Comparison of ENCODE assay signal across 15 mouse cellular contexts in the genomic region with DNA sequence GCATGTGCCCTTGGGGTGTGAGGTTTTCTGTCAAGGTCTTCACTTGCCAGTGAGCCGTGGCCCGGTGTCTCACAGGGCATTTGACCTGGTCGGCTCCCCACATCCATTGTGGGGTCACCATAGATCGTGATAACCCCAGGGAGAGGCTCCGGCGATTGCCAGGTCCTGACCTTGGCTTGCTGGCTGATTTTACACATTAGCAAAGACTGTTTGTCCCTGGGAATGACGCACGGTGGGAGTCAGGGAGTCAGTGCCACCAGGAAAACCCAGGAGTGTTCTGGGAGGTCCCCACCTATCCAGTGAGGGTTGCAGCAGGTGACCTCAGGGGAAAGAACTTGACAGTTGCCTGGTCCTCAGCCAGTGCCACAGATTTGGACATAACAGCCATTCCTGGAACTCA. TPM values are rescaled to one million over a fixed set of nuclear protein-coding genes. Genes with fewer than 3 reads are reported as not detected.
DNase-seq lines count a peak whose midpoint lies in the region; ATAC-seq and TF ChIP-seq lines count a peak whose summit lies in the region.
"Had no signal": no experiment of that assay in that cellular context is flagged by ENCODE, and none has a peak within 500 bp of the region (broad histone marks: within the 10 kb centered on the region; RNA-seq: fewer than 3 reads in every experiment).

A gene (minus strand): TSS at position 41 of the 400 bp plus-strand sequence.

- H3K79me2 ChIP-seq in MEL (ENCODE audit: control insufficient read depth, insufficient read depth, low read length, poor library complexity) = no peaks in the 10 kb centered on the region

- H3K36me3 ChIP-seq in heart, embryonic 16.5 days (ENCODE audit: control insufficient read depth, insufficient read depth) = no peaks in the 10 kb centered on the region
- H3K36me3 ChIP-seq in MEL (ENCODE audit: control insufficient read depth in 1 of 2, insufficient read depth in 2 of 2, low read length in 2 of 2) = no peaks in the 10 kb centered on the region
- H3K36me3 ChIP-seq in intestine, postnatal 0 days (ENCODE audit: control insufficient read depth, insufficient read depth) = no peaks in the 10 kb centered on the region
- H3K36me3 ChIP-seq in hindbrain, embryonic 10.5 days = no peaks in the 10 kb centered on the region
- H3K36me3 ChIP-seq: G1E had no signal

- no peak for DNase-seq in heart, adult 8-10 months (ENCODE audit: low spot score)
- no peak for DNase-seq in MEL (ENCODE audit: low read depth, low spot score)
- peak; percentile 47 for DNase-seq in adrenal gland, postnatal 14 days
- no peak for DNase-seq in hindbrain, embryonic 10.5 days (ENCODE audit: low spot score)
- DNase-seq in urinary bladder, postnatal 4 days (ENCODE audit: low spot score in 2 of 2) = no peak
- DNase-seq: embryo, embryonic 11 days; lung, postnatal 4 days; midbrain, embryonic 14.5 days; spleen, adult 18-20 months; thymus, adult 2 months had no signal

- H3K4me3 ChIP-seq in heart, embryonic 16.5 days (ENCODE audit: low read length) = no peak within 1 kb of the TSS
- no peak within 1 kb of the TSS for H3K4me3 ChIP-seq in MEL (ENCODE audit: control insufficient read depth in 1 of 2, insufficient read depth in 1 of 2, low read depth in 2 of 2, low read length in 2 of 2)
- no peak within 1 kb of the TSS for H3K4me3 ChIP-seq in intestine, postnatal 0 days (ENCODE audit: low read depth, low read length)
- H3K4me3 ChIP-seq in hindbrain, embryonic 10.5 days = no peak within 1 kb of the TSS
- H3K4me3 ChIP-seq: erythroblast, embryonic 14.5 days had no signal

- H3K9ac ChIP-seq in heart, embryonic 16.5 days (ENCODE audit: low read length) = no peak within 1 kb of the TSS
- H3K9ac ChIP-seq in MEL (ENCODE audit: control insufficient read depth, low read depth, low read length, poor library complexity, severe bottlenecking) = no peak within 1 kb of the TSS
- no peak within 1 kb of the TSS for H3K9ac ChIP-seq in intestine, postnatal 0 days (ENCODE audit: low read depth, low read length)

- no peak for ATAC-seq in heart, embryonic 16.5 days (replicated peaks; ENCODE audit: extremely low read depth, insufficient read depth, low FRiP score)
- no peak for ATAC-seq in intestine, postnatal 0 days
- ATAC-seq in cerebellum, adult (ENCODE audit: insufficient number of reproducible peaks, low FRiP score, low TSS enrichment) = no peak

- no peak for TF ChIP-seq CTCF in MEL (IDR thresholded peaks at IDR 0.05 in 2 of 3, conservative IDR thresholded peaks at IDR 0.05 in 1 of 3; ENCODE audit: control insufficient read depth in 1 of 3, insufficient read depth in 1 of 3, low read depth in 2 of 3, low read length in 3 of 3, poor library complexity in 1 of 3, severe bottlenecking in 1 of 3)
- TF ChIP-seq CTCF in intestine, postnatal 0 days (IDR thresholded peaks at IDR 0.05; ENCODE audit: low read depth) = no peak

- no peak for TF ChIP-seq EP300 in MEL (IDR thresholded peaks at IDR 0.05; ENCODE audit: low read depth in 1 of 2, low read length in 2 of 2)

- peaks cover 4% of the 10 kb centered on the region; the same call in 1 of the 2 replicates for H3K4me1 ChIP-seq in heart, embryonic 16.5 days (ENCODE audit: control insufficient read depth, insufficient read depth, low read length)
- H3K4me1 ChIP-seq in MEL (ENCODE audit: control insufficient read depth in 1 of 2, insufficient read depth in 2 of 2, low read length in 2 of 2) = peaks cover 0 to 7% of the 10 kb centered on the region in 2 experiments; a peak in 1 of 4 replicates
- no peaks in the 10 kb centered on the region for H3K4me1 ChIP-seq in intestine, postnatal 0 days (replicated peaks; ENCODE audit: control insufficient read depth, insufficient read depth, low read length)
- H3K4me1 ChIP-seq in hindbrain, embryonic 10.5 days (replicated peaks) = peaks cover 10% of the 10 kb centered on the region

- H3K4me2 ChIP-seq in heart, embryonic 16.5 days (ENCODE audit: low read depth, low read length) = no peak within 1 kb of the TSS
- no peak within 1 kb of the TSS; the same call in 1 of the 2 replicates for H3K4me2 ChIP-seq in intestine, postnatal 0 days (replicated peaks; ENCODE audit: low read depth)

- TF ChIP-seq RAD21 in MEL (IDR thresholded peaks at IDR 0.05; ENCODE audit: low read depth, low read length) = no peak

- no peaks in the 10 kb centered on the region for H3K9me3 ChIP-seq in heart, embryonic 16.5 days (replicated peaks; ENCODE audit: control insufficient read depth, low read length)
- H3K9me3 ChIP-seq in MEL (replicated peaks; ENCODE audit: insufficient read depth, low read length) = no peaks in the 10 kb centered on the region
- no peaks in the 10 kb centered on the region for H3K9me3 ChIP-seq in intestine, postnatal 0 days (ENCODE audit: control insufficient read depth)
- no peaks in the 10 kb centered on the region for H3K9me3 ChIP-seq in hindbrain, embryonic 10.5 days
- H3K9me3 ChIP-seq: G1E had no signal

- H3K27me3 ChIP-seq in heart, embryonic 16.5 days (ENCODE audit: control insufficient read depth, insufficient read depth, low read length) = peaks cover 8% of the 10 kb centered on the region
- H3K27me3 ChIP-seq in MEL (ENCODE audit: control insufficient read depth in 1 of 2, insufficient read depth in 2 of 2, low read length in 2 of 2) = no peaks in the 10 kb centered on the region
- H3K27me3 ChIP-seq in intestine, postnatal 0 days (replicated peaks; ENCODE audit: control insufficient read depth, insufficient read depth, low read length) = peaks cover 3% of the 10 kb centered on the region; the same call in 1 of the 2 replicates
- peaks cover 16% of the 10 kb centered on the region; the same call in 1 of the 2 replicates for H3K27me3 ChIP-seq in hindbrain, embryonic 10.5 days (ENCODE audit: insufficient read depth, poor library complexity, severe bottlenecking)

- TF ChIP-seq POLR2A in MEL (IDR thresholded peaks at IDR 0.05; ENCODE audit: control insufficient read depth in 1 of 2, insufficient read depth in 1 of 2, low read depth in 1 of 2, low read length in 2 of 2, poor library complexity in 1 of 2) = no peak

- 62% methylated on average over 8 of the region's 8 CpGs for WGBS in heart, embryonic 16.5 days
- 66% methylated on average over 8 of the region's 8 CpGs for WGBS in intestine, postnatal 0 days
- 77% methylated on average over 8 of the region's 8 CpGs for WGBS in hindbrain, embryonic 10.5 days

- H3K27ac ChIP-seq in heart, embryonic 16.5 days (ENCODE audit: low read length) = no peak within 1 kb of the TSS
- no peak within 1 kb of the TSS for H3K27ac ChIP-seq in MEL (ENCODE audit: control insufficient read depth, low read depth, low read length)
- H3K27ac ChIP-seq in intestine, postnatal 0 days (ENCODE audit: low read depth, low read length) = no peak within 1 kb of the TSS
- H3K27ac ChIP-seq in hindbrain, embryonic 10.5 days = no peak within 1 kb of the TSS

TF ChIP-seq in MEL, 35 proteins besides CTCF, POLR2A, EP300 and RAD21:
- TF ChIP-seq MEF2A (IDR thresholded peaks at IDR 0.05; ENCODE audit: extremely low read depth, insufficient replicate concordance, low read depth, low read length, poor library complexity, severe bottlenecking) = no peak
- TF ChIP-seq ZNF384 (IDR thresholded peaks at IDR 0.05; ENCODE audit: low read depth, low read length) = no peak
- no peak for TF ChIP-seq ELF1 (IDR thresholded peaks at IDR 0.05; ENCODE audit: low read depth, low read length)
- no peak for TF ChIP-seq MYC (IDR thresholded peaks at IDR 0.05; ENCODE audit: low read depth, low read length)
- no peak for TF ChIP-seq MAFK (IDR thresholded peaks at IDR 0.05; ENCODE audit: borderline replicate concordance, low read depth, low read length)
- no peak for TF ChIP-seq NELFE (IDR thresholded peaks at IDR 0.05; ENCODE audit: low read depth, low read length)
- TF ChIP-seq MXI1 (IDR thresholded peaks at IDR 0.05; ENCODE audit: low read depth, low read length) = no peak
- no peak for TF ChIP-seq ZMIZ1 (IDR thresholded peaks at IDR 0.05; ENCODE audit: low read depth, low read length)
- TF ChIP-seq CHD2 (IDR thresholded peaks at IDR 0.05; ENCODE audit: low read length) = no peak
- no peak for TF ChIP-seq ZC3H11A (IDR thresholded peaks at IDR 0.05; ENCODE audit: low read depth, low read length)
- TF ChIP-seq POLR2AphosphoS5 (IDR thresholded peaks at IDR 0.05; ENCODE audit: borderline replicate concordance, low read depth, low read length) = no peak
- no peak for TF ChIP-seq GATA1 (IDR thresholded peaks at IDR 0.05; ENCODE audit: low read depth, low read length)
- no peak for TF ChIP-seq SMC3 (IDR thresholded peaks at IDR 0.05; ENCODE audit: low read depth, low read length)
- TF ChIP-seq SIN3A (IDR thresholded peaks at IDR 0.05; ENCODE audit: low read length) = no peak
- TF ChIP-seq JUND (IDR thresholded peaks at IDR 0.05; ENCODE audit: low read depth, low read length) = no peak
- no peak for TF ChIP-seq HCFC1 (IDR thresholded peaks at IDR 0.05; ENCODE audit: low read depth, low read length)
TF ChIP-seq in MEL: peak in this region for 0.

RNA-seq across cellular contexts. Expression of the gene that starts here (rescaled TPM):
- polyA plus RNA-seq in heart, embryonic 16.5 days (2015; fragmentation: Nextera tagmentation; extraction: Ambion mirVana) = 18.1 TPM in 2 replicates
- 10 to 100 TPM in 1 of 4 experiments, 1 to 10 TPM in 3; 8.6 to 11.4 (median 9.5) TPM for total RNA-seq in heart, adult 8-10 months (2022)
- total RNA-seq in MEL (2012; rRNA removed) = 8.2 and 12.1 TPM in 2 replicates
- polyA plus RNA-seq in MEL (2012; ENCODE audit: insufficient read depth in 1 of 2, insufficient read length in 2 of 2, low read depth in 1 of 2, low replicate concordance in 2 of 2, missing spikeins in 1 of 2) = 10 to 100 TPM in 1 of 2 experiments, not detected in 1; 21.0 TPM
- 43.0 and 43.7 TPM in 2 replicates for total RNA-seq in adrenal gland, postnatal 14 days (2021)
- polyA plus RNA-seq in intestine, postnatal 0 days (2015; fragmentation: Nextera tagmentation; extraction: Ambion mirVana) = 21.2 and 21.5 TPM in 2 replicates
- 6.2 and 7.9 TPM in 2 replicates for polyA plus RNA-seq in hindbrain, embryonic 10.5 days (2016; fragmentation: Nextera tagmentation; extraction: Ambion mirVana)
- polyA plus RNA-seq: erythroblast, embryonic 14.5 days had no signal
